7 mouse cellular contexts compared by ENCODE assay signal in the genomic region with DNA sequence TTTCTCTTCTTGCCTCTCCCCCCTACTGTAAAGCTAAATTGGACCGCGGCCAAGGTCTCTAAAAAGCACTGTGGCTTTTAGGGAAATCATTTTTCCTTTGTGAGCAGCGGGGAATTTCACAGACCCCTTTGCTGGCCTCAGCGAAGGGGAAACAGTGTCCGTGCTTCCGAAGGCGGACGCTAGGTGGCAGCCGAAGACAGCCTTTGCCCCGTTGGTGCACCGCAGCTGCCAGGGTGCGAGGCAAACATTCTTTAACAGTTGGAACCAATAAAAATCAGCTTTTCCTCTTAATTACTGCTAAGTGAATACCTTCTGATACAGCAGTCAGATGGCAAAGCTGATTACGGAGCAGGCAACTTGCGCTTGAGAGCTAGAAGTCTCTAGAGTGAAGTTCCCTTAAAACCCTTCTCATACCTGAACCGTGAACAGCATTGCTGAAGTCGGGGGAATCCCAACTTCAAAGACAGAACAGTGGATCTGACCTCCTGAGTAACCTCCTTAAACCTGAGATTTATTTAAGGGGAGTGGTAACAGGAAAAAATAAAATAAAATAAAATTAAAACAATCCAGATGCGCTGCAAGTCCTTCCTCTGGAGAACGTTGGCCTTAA.
A peak's percentile ranks its signal among the peaks of the same experiment; 100 is the strongest.
DNase-seq lines count a peak whose midpoint lies in the region; ATAC-seq lines count a peak whose summit lies in the region.

No protein-coding gene starts in this region.

- 16% methylated on average over 18 of the region's 18 CpGs for WGBS in forebrain, embryonic 14.5 days
- WGBS in hindbrain, embryonic 13.5 days, result 13% methylated on average over 18 of the region's 18 CpGs

- H3K9me3 ChIP-seq in forebrain, embryonic 14.5 days (replicated peaks; ENCODE audit: control insufficient read depth, low read length), result no peaks in the 10 kb centered on the region
- H3K9me3 ChIP-seq in hindbrain, embryonic 13.5 days, result no peaks in the 10 kb centered on the region

- H3K27ac ChIP-seq in forebrain, embryonic 14.5 days (ENCODE audit: low read depth, low read length), result no peak overlapping the region
- no peak overlapping the region; the same call in 1 of the 2 replicates for H3K27ac ChIP-seq in hindbrain, embryonic 13.5 days

- no peaks in the 10 kb centered on the region; the same call in 1 of the 2 replicates for H3K4me1 ChIP-seq in forebrain, embryonic 14.5 days (ENCODE audit: control insufficient read depth, insufficient read depth, low read length)
- H3K4me1 ChIP-seq in hindbrain, embryonic 13.5 days (replicated peaks), result peaks cover 20% of the 10 kb centered on the region

- peak; percentile 42 for DNase-seq in adipocyte (ENCODE audit: low spot score)
- DNase-seq in cerebellum, adult 11 months, result peak; percentile 30
- DNase-seq in forebrain, embryonic 14.5 days (ENCODE audit: low spot score), result peak; percentile 92
- peak; percentile 91 to 93 for DNase-seq in layer of hippocampus, postnatal 10 days (ENCODE audit: low spot score in 2 of 2)
- DNase-seq in lung, postnatal 10 days, result peak; percentile 64
- peak; percentile 73 to 77 for DNase-seq in right cerebral cortex, adult 2 months (ENCODE audit: low spot score in 2 of 2)

- peak overlapping the region; percentile 46 for H3K9ac ChIP-seq in forebrain, embryonic 14.5 days (ENCODE audit: low read length)
- peak overlapping the region; percentile 66 for H3K9ac ChIP-seq in hindbrain, embryonic 13.5 days

- ATAC-seq in forebrain, embryonic 14.5 days, result peak; percentile 94
- peak; percentile 86 for ATAC-seq in hindbrain, embryonic 13.5 days (ENCODE audit: low FRiP score)

- H3K4me3 ChIP-seq in forebrain, embryonic 14.5 days (ENCODE audit: low read depth, low read length), result peak overlapping the region; percentile 17
- peak overlapping the region; percentile 31 for H3K4me3 ChIP-seq in hindbrain, embryonic 13.5 days

- H3K36me3 ChIP-seq in forebrain, embryonic 14.5 days (ENCODE audit: control insufficient read depth, insufficient read depth, low read length), result no peaks in the 10 kb centered on the region
- H3K36me3 ChIP-seq in hindbrain, embryonic 13.5 days, result no peaks in the 10 kb centered on the region

- peaks cover 2% of the 10 kb centered on the region; the same call in 1 of the 2 replicates for H3K27me3 ChIP-seq in forebrain, embryonic 14.5 days (replicated peaks; ENCODE audit: control insufficient read depth, insufficient read depth, low read length)
- H3K27me3 ChIP-seq in hindbrain, embryonic 13.5 days, result peaks cover 15% of the 10 kb centered on the region; the same call in 1 of the 2 replicates

- H3K4me2 ChIP-seq in forebrain, embryonic 14.5 days (ENCODE audit: low read length), result peak overlapping the region; percentile 45
- peak overlapping the region; percentile 56 for H3K4me2 ChIP-seq in hindbrain, embryonic 13.5 days

Comparison
In these comparisons a context has a peak if more than half of its experiments do, and no peak if none do; other contexts are left out.
1. DNase-seq: peak in every context shown above with its lines; median percentile 92 in forebrain, embryonic 14.5 days; 92 in layer of hippocampus, postnatal 10 days; 75 in right cerebral cortex, adult 2 months; 64 in lung, postnatal 10 days; 42 in adipocyte; 30 in cerebellum, adult 11 months.